Mouse (Mus musculus) v-Abl transformed pro-B cells (cell line): ENCODE data around the gene Fkbp1a.

Source experiments
- in situ Hi-C, 2 experiments: fragments of 400-800 bp; cut with MboI; formaldehyde crosslinking; loops; one replicate each; pipeline ENCODE4 v1.15.1; 2025; ENCODE audit not compliant: unreplicated experiment in 2 of 2

Gene Fkbp1a

DNA sequence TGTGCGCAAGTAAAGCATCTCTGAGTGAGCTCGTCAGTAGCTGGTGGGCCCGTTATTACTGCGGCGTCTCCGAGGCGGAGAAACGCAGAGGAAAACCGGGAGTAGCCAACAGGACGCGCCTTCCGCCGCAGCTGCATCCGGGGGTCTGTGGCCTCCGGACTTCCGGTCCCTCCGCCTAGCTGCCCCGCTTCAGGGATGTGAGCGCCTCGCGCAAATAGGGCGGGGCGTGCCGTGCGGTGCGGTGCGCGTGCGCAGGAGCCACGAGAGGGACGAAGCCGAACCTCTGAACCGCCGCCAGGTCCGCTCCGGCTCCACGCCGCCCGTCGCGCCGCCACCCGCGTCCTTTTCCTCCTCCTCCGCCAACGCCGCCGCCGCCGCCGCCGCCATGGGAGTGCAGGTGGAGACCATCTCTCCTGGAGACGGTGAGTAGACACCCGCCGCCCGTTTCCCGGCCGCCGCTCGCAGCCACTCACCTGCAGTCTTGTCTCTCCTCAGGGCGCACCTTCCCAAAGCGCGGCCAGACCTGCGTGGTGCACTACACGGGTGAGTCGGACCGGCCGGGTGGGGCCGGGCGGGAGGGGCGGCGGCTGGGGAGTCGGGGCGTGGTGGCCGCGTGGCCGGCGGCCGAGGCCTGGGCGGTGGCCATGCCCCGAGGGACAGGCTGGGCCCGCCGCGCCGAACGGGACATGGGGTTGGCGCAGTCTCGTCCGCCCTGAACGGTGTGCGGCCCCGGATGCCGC lies at the start of gene Fkbp1a:
Fkbp1a (plus strand) TSS at position 161 of the 740 bp plus-strand sequence.
- in situ Hi-C loops = loop anchor here (5.0 to 25.0 kb wide), 5 partner anchors 40 to 980 kb away; partner anchors contain the start of genes Csnk2a1 (in 1 of the 2), Cst7 (in 1 of the 2), Fam110a (in 1 of the 2) and Slc52a3 (in 1 of the 2)

DNA sequence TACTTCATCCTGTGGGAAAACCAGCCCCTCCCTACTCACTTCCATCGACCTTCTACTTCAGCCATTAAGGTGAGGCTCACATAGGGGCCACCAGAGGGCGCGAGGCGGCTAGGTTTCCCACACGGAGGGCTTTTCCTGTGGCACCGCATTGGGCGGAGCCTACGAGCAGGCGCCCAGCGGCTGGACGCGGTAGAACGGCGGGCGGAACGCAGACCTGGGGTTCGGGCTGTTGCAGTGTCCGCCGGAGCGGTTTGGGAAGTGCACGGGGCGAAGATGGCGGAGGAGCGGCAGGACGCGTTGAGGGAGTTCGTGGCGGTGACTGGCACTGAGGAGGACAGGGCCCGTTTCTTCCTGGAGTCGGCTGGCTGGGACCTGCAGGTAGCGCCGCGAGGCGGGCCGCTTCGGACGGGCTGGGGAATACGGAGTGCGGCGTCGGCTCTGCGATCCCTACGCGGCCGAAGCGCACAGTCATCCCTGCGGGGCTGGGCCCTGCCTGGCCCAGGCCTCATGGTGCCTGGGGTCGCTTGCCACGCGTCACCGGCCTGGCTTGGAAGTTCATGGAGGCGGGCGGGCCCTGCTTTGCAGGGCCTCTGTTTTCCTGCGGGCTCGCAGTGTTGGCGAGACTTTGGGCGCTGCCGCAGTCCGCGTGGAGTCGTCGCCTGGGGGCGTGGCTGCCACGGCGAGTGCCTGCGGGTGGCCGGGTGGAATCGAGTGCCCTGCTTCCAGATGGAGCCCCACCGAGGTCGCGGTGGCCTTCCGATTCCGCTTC lies 48.1 kb upstream of the Fkbp1a start, which contains the start of gene Nsfl1c:
Nsfl1c (plus strand) TSS at position 148 of the 769 bp plus-strand sequence.
- in situ Hi-C loops = loop anchor here (5.0 to 10.0 kb wide), 5 partner anchors 191 to 819 kb away; partner anchors contain the start of gene Psmf1 (in 2 of the 2)

DNA sequence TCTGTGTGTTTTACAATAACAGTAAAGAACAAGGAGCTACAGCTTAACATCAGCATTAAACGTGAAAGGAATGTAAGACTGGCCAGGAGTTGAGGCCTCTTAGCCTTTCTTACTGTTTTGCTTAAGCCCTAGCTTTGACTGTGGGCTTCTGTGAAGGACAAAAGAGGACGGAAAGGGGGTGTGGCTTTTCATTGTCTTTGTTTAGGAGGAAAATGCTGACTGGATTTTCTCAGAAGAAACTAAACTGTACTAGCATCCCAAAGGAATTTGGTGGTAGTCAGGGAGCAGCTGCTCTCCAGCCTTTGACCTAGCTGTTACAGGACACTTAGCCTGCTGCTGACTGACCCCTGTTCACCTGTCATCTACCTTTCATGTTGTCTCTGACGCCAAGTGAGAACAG lies 43.9 kb upstream of the Fkbp1a start:
- in situ Hi-C loops = loop anchor here (5.0 to 10.0 kb wide), 4 partner anchors 49 to 824 kb away; no protein-coding TSS in a partner anchor

DNA sequence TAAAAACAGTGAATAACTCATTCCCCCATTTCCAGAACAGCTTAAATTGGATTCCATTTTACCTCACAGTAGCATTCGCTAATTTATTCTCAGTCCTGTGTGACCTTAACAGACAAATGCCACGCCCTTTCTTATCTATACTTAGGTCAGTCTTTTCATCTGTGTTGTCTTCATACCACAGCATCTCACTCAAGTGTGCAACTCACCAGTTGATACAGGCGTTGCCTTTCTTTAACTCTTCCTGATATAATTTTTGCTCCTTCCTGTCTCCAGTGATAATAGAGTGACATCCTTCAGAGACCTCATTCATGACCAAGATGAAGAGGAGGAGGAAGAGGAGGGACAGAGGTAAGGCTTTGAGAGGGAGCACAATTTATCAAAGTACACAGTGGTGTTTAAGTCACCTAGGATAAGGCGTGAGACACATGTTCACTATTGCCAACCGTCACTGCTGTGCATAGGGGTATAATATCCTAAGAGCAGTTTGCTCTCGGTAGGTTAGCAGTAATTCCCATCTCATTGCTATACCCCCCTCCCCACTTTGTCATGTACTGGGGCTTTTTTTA lies 41.8 kb upstream of the Fkbp1a start:
- in situ Hi-C loops = loop anchor here (5.0 to 25.0 kb wide), 3 partner anchors 42 to 362 kb away; partner anchors contain the start of gene Fkbp1a (in 1 of the 2)

DNA sequence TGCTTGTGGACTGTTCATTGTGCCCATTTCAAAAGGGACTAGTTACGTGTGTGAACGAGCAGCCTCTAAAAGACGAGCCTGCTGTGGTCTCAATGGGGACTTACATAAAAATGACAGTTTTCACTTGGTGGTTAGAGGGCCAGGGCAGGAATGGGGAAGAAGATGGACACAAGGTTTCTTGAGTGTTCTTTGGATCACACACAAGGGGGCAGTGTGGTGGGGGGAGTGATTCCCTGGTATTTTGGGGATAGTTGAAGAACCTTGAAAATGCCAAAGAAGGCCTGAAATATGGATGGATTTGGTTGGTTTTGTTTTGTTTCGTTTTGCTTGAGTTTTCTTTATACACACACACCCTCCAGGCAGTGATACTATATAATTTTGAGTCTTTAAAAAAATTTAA lies 38.1 kb upstream of the Fkbp1a start:
- in situ Hi-C loops = loop anchor here (5.0 to 25.0 kb wide), 3 partner anchors 38 to 358 kb away; partner anchors contain the start of gene Fkbp1a (in 1 of the 2)

DNA sequence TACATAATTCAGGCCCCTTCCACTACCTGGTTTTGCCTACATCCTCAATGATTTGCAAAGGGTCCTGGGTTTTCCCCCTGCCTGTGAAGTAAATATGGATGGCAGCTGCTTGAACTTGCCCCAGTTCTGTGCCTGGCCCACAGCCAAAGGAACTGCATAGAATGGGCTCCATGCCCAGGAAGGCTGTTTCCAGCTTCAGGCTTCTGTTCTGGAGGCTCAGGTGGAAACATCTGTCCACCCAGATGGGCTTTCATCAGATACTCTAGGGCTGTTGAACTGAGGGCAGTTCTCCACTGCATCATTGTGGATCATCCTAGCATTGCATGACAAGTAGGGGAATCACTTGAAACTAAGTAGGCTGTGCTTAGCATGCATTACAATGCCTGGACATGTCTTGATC lies 30.1 kb upstream of the Fkbp1a start:
- in situ Hi-C loops = loop anchor here in 1 of 2 experiments (25.0 kb wide), 1 partner anchor 350 kb away; no protein-coding TSS in a partner anchor

DNA sequence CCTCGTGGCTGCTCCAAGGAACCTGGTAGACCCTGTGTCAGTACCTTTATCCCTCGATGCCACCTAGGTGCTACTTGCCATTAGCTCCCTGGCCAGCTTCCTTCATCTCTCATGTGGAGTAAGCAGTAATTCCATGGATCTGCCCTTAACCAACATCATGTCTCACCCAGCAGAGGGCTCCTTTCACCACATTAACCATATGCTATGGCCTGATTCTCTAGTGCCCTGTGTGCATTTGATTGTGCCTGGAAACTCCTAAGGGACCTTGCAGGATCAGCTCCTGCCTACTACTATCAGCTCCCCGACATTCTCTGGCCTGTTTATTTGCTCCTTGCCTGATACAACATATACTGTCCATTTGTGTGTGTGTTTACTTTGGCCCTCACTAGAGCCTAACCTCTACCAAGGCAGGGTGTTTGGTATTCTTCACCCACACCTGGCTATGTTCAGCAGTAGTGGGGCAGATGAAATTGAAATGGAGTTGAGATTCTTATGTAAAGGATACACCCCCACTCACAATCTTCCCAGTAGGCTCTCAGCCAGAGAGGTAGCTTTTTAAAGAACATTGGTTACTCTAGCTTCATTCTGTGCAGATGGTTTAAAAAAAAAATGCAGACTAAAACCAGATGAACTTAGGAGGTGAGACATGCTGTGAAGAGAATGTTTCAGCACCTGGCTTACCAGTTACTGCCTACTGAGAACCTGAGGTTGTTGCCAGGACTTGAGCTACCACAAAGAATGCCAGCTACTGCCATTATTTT lies 28.6 kb upstream of the Fkbp1a start:
- in situ Hi-C loops = loop anchor here in 1 of 2 experiments (25.0 kb wide), 1 partner anchor 349 kb away; no protein-coding TSS in a partner anchor

DNA sequence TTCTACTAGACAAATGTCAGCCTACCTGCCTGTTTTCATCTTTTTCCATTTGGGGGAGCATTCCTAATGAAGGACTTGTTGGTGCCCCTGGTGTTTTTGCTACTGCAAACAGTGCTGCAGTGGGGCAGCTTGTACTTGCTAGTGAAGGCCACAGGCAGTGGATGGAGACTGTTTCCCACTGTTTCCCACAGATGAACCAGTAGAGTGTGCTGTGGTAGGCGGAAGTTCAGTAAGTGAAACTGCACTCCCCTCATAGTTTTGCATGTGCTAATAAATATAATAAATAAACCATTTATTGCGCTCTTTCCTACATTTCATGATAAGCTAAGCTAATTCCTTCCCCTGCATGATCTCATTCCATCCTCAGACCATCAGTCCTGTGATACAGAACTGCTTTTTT lies 23.3 kb upstream of the Fkbp1a start:
- in situ Hi-C loops = loop anchor here in 1 of 2 experiments (25.0 kb wide), 1 partner anchor 343 kb away; no protein-coding TSS in a partner anchor

DNA sequence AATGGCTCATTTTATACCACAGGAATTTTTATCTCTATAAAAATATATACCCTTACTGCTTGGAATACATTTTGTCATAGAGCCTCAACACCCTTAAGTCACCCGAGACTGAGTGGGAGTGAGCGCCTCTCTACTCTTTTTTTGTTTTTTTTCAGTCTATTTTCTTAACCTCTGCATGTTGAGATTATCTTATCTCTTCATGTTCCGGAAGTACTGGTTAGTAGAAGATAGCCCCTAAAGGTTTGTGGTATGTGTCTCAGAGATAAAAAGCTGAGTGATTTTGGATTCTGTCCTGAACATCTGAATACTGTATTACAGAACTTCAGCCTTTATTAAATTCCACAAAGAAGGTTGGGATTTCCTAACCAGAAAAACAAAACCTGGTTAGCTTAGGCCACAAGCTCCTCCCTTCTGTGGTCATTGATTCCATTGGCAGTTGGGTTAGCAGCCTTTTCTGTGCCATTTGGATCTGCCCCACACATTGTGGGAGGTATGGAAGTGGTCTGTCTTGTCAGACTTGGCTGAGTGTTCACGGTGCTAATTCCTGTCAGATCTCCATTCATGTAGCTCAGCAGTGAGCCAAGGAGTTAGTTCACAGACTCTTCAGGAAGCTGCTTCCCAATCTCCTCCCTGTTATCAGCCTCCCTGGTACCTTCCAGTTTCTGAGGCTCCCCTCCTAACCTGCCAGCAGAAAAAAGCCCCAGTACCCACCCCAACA lies 17.8 kb upstream of the Fkbp1a start:
- in situ Hi-C loops = loop anchor here (25.0 kb wide), 5 partner anchors 338 to 962 kb away; partner anchors contain the start of genes Csnk2a1 (in 1 of the 2), Cst7 (in 1 of the 2), Fam110a (in 1 of the 2) and Slc52a3 (in 1 of the 2)

GRCm38 (mm10) chr2:151525520-151525919 lies 16.8 kb upstream of the Fkbp1a start:
- in situ Hi-C loops = loop anchor here (25.0 kb wide), 4 partner anchors 462 to 963 kb away; partner anchors contain the start of genes Csnk2a1 (in 1 of the 2), Cst7 (in 1 of the 2), Fam110a (in 1 of the 2) and Slc52a3 (in 1 of the 2)

DNA sequence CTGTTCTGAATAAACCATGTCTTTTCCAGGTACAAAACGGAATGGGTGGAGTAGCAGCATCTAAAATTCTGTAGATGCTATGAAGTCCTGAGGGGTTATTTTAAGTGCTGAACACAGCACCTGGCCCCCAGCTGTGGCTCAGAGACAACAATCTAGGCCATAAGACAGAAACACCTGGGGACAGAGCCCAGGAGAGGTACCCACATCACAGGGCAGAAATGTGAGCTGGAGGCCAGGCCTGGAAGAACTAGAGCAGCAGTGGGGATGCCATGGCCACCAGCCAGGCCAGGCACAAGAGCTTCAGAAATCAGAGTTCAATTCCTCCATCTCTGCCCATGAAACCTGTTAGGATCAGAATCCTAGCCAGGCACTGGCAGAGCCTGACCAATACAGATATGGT lies 14.2 kb upstream of the Fkbp1a start:
- in situ Hi-C loops = loop anchor here (25.0 kb wide), 4 partner anchors 459 to 966 kb away; partner anchors contain the start of genes Csnk2a1 (in 1 of the 2), Cst7 (in 1 of the 2), Fam110a (in 1 of the 2) and Slc52a3 (in 1 of the 2)

GRCm38 (mm10) chr2:151529169-151529568 lies 13.1 kb upstream of the Fkbp1a start:
- in situ Hi-C loops = loop anchor here (25.0 kb wide), 4 partner anchors 458 to 967 kb away; partner anchors contain the start of genes Csnk2a1 (in 1 of the 2), Cst7 (in 1 of the 2), Fam110a (in 1 of the 2) and Slc52a3 (in 1 of the 2)

GRCm38 (mm10) chr2:151530378-151531230 lies 11.7 kb upstream of the Fkbp1a start:
- in situ Hi-C loops = loop anchor here (25.0 kb wide), 4 partner anchors 457 to 968 kb away; partner anchors contain the start of genes Csnk2a1 (in 1 of the 2), Cst7 (in 1 of the 2), Fam110a (in 1 of the 2) and Slc52a3 (in 1 of the 2)

GRCm38 (mm10) chr2:151533632-151534031 lies 8.7 kb upstream of the Fkbp1a start:
- in situ Hi-C loops = loop anchor here (25.0 kb wide), 4 partner anchors 454 to 971 kb away; partner anchors contain the start of genes Csnk2a1 (in 1 of the 2), Cst7 (in 1 of the 2), Fam110a (in 1 of the 2) and Slc52a3 (in 1 of the 2)

GRCm38 (mm10) chr2:151535961-151536617 lies 6.2 kb upstream of the Fkbp1a start:
- in situ Hi-C loops = loop anchor here (25.0 kb wide), 4 partner anchors 451 to 974 kb away; partner anchors contain the start of genes Csnk2a1 (in 1 of the 2), Cst7 (in 1 of the 2), Fam110a (in 1 of the 2) and Slc52a3 (in 1 of the 2)

- in situ Hi-C loops = loop anchor here (25.0 kb wide), 4 partner anchors 451 to 974 kb away; partner anchors contain the start of genes Csnk2a1 (in 1 of the 2), Cst7 (in 1 of the 2), Fam110a (in 1 of the 2) and Slc52a3 (in 1 of the 2)
Observed at GRCm38 (mm10) chr2:151536618-151536974, 5.7 kb upstream of the Fkbp1a start.
